Mouse (Mus musculus) pancreas, adult 10 weeks (tissue): Measurements from ENCODE around the gene Gm5622. TPM values are rescaled to one million over a fixed set of nuclear protein-coding genes. Genes with fewer than 3 reads are reported as not detected.

Experiments used
- polyA plus RNA-seq: library from polyadenylated mRNA; stranded (reverse); fragments of 350-450 nt; fragmentation: Illumina TruSeq; extraction: RNeasy Lipid Tissue Mini Kit (QIAGEN cat#74804); gene quantifications from one replicate; pipeline ENCODE4 v1.2.3, GENCODE M21; 2015; ENCODE audit warnings: low read depth, low replicate concordance; ENCODE audit not compliant: insufficient read depth

Gene Gm5622
- polyA plus RNA-seq = not detected

GRCm38 (mm10) chr14:51552490-51552889 lies at the start of gene Gm5622:
Gm5622 (plus strand) TSS chr14:51552790.

GRCm38 (mm10) chr14:51573963-51574362 lies 21.4 kb downstream of the Gm5622 start, which contains the start of gene Gm17175:
Gm17175 (minus strand) TSS chr14:51574063.

GRCm38 (mm10) chr14:51592039-51592438 lies 39.4 kb downstream of the Gm5622 start, which contains the start of gene Gm17174:
Gm17174 (minus strand) TSS chr14:51592139.

GRCm38 (mm10) chr14:51611210-51611609 lies 58.6 kb downstream of the Gm5622 start, which contains the start of gene Gm17078:
Gm17078 (minus strand) TSS chr14:51611310.

GRCm38 (mm10) chr14:51635566-51635965 lies 83.0 kb downstream of the Gm5622 start, which contains the start of gene Gm4181:
Gm4181 (minus strand) TSS chr14:51635666.

GRCm38 (mm10) chr14:51695368-51695767 lies 142.8 kb downstream of the Gm5622 start, which contains the start of gene Gm17079:
Gm17079 (minus strand) TSS chr14:51695468.

Other genes with a start within 250 kb of the Gm5622 start
- not detected for gene Gm7247, start 191.0 kb upstream of the Gm5622 start, polyA plus RNA-seq
- gene Vmn2r88, start 142.0 kb upstream of the Gm5622 start, polyA plus RNA-seq = not detected
- not detected for gene Vmn2r89, start 100.9 kb upstream of the Gm5622 start, polyA plus RNA-seq
- not detected for gene Gm17175, start 21.3 kb downstream of the Gm5622 start, polyA plus RNA-seq
- gene Gm17174, start 39.3 kb downstream of the Gm5622 start, polyA plus RNA-seq = not detected
- gene Gm17078, start 58.5 kb downstream of the Gm5622 start, polyA plus RNA-seq = not detected
- not detected for gene Gm4181, start 82.9 kb downstream of the Gm5622 start, polyA plus RNA-seq
- not detected for gene Gm17079, start 142.7 kb downstream of the Gm5622 start, polyA plus RNA-seq
- not detected for gene Gm5800, start 164.4 kb downstream of the Gm5622 start, polyA plus RNA-seq
- not detected for gene Ang4, start 220.8 kb downstream of the Gm5622 start, polyA plus RNA-seq
- not detected for gene AY358078, start 247.3 kb downstream of the Gm5622 start, polyA plus RNA-seq